Mouse (Mus musculus): Measurements from ENCODE around the gene Klhdc7b. TPM values are rescaled to one million over a fixed set of nuclear protein-coding genes. Genes with fewer than 3 reads are reported as not detected.

Klhdc7b gene
- polyA plus RNA-seq (2014; fragmentation: Illumina TruSeq; extraction: RNeasy Lipid Tissue Mini Kit (QIAGEN cat#74804); ENCODE audit: low replicate concordance) = not detected

DNA sequence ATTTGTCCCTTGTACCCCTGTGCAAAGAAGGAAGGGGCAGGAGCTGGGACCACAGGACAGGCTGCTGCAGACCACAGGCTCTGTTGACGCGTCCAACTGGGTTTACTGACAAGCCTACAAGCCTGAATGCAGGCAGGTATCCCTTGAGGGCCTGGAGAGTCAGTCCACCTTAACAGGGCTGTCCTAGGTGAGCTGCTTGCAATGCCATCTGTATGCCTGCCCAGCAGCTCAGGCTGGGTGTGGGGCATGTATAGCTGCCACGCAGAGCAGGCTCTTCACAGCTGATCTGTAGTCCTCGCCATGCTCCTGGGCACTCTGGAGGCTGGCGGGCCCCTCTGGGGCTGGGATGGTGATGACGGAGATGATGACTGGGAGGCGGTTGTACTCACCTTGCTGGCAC lies at the start of gene Klhdc7b:
TSS of gene Klhdc7b (plus strand) at position 301 of the 400 bp plus-strand sequence.

GRCm38 (mm10) chr15:89355241-89356187 lies 29.2 kb upstream of the Klhdc7b start, which contains the start of the genes Lmf2 and Ncaph2:
Lmf2 (minus strand) TSS chr15:89355659.
Ncaph2 (plus strand) TSS chr15:89355719.

DNA sequence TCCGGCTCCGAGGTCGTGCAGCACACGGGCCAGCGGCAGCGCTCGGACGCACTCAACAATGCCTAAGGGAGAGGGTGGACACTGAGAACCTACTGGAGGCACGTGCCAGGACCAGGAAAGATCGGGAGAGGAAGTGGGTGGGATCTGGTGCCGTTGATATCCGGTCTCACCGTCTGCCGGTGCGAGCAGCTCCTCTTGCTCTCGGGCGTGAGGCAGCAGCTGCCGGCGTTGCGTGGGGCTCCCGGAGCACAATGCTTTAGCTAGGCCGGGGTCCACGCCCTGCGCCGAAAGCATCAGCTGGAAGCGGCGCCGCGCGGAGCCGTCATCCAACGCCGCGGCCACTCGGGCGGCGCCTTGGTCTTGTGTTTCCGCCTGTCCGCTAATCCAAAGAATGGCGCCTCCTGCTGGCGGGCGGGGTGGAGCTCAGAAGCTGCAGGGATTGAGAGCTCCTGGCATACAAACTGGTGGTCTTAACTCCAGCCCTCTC lies 10.9 kb upstream of the Klhdc7b start, which contains the start of gene Sco2:
TSS of gene Sco2 (minus strand) at position 85 of the 487 bp plus-strand sequence.

DNA sequence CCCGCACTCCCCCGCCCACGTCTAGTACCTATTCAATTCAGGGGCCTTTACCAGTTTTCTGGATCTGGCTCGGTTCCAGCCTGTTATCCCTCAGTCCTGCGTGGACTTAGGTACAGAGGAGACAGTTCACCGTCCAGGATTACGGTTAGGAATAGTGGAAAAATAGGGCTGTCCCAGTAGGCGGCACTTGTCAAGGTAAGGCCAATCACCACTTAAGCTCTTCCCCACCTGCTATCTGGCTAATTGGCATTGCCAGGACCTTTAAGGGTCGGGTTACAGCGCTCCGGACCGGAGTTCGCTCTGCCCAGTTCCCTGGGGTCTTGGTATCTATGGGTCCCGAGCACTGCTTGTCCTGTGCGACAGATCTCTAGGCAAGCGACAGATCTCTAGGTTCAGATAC lies 7.8 kb upstream of the Klhdc7b start, which contains the start of gene Tymp:
TSS of gene Tymp (minus strand) at position 83 of the 400 bp plus-strand sequence.

DNA sequence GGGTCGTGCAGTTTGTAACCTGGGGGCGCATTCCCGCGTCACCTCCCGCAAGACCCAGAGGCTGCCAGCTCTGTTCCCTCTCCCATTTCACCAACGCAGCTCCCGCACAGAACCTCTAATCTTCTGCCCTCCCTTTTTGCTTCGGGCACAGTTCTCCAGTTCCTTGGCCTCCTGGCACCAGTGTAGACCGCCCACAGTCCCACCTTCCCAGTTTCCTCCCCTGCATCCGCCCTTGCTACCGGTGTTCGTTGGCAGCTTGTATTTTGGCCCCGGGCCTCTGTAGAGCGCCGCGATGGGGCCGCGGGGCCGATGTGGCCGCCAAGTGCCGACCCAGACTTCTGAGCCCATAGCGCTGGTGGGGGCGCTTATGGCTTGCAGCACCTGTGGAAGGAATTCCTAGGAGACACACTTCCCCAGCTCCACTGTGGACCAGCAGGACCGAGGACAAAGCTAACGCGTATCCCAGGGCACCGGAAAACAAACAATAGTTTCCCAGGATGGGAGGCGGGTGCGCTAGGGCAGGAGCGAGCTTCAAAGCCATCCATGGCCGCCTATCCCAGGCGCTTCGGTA lies 5.8 kb upstream of the Klhdc7b start, which contains the start of gene Odf3b:
TSS of gene Odf3b (minus strand) at position 452 of the 571 bp plus-strand sequence.

GRCm38 (mm10) chr15:89410118-89410517 lies 25.4 kb downstream of the Klhdc7b start, which contains the start of gene Syce3:
Syce3 (minus strand) TSS chr15:89410503.

DNA sequence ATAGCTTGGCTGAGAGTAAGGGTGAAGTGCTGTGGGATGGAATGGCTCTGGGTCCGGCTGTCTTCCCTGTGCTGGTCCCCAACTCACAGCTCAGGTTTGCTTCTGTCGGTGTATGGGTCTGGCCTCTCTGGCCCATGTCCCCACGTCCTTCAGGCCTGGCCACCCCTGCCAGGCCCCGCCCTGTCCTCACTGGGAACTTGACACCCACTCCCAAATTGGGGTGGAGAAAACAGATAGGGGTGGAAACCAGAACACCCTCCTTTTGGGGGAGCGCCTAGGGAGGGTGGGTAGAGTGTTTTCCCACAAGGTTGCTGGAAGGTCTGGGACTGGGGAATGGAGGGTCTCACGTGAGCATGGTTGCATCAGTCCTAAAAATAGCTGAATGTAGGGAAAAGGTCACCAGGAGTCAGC lies 41.0 kb downstream of the Klhdc7b start, which contains the start of gene Cpt1b:
TSS of gene Cpt1b (minus strand) at position 153 of the 411 bp plus-strand sequence.

GRCm38 (mm10) chr15:89429352-89430221 lies 44.9 kb downstream of the Klhdc7b start, which contains the start of the genes C730034F03Rik, Gm44502 and Chkb:
C730034F03Rik (plus strand) TSS chr15:89429589.
Gm44502 (minus strand) TSS chr15:89429696.
Chkb (minus strand) TSS chr15:89429908.

Other genes with a start within 250 kb of the Klhdc7b start
- 0.33 TPM for gene Mapk12, start 244.2 kb upstream of the Klhdc7b start, polyA plus RNA-seq (2014; fragmentation: Illumina TruSeq; extraction: RNeasy Lipid Tissue Mini Kit (QIAGEN cat#74804); ENCODE audit: low replicate concordance)
- 0.15 TPM for gene Mapk11, start 235.3 kb upstream of the Klhdc7b start, polyA plus RNA-seq (2014; fragmentation: Illumina TruSeq; extraction: RNeasy Lipid Tissue Mini Kit (QIAGEN cat#74804); ENCODE audit: low replicate concordance)
- gene Plxnb2, start 204.1 kb upstream of the Klhdc7b start, polyA plus RNA-seq (2014; fragmentation: Illumina TruSeq; extraction: RNeasy Lipid Tissue Mini Kit (QIAGEN cat#74804); ENCODE audit: low replicate concordance) = 3.4 TPM
- gene Dennd6b, start 188.4 kb upstream of the Klhdc7b start, polyA plus RNA-seq (2014; fragmentation: Illumina TruSeq; extraction: RNeasy Lipid Tissue Mini Kit (QIAGEN cat#74804); ENCODE audit: low replicate concordance) = 0.11 TPM
- gene Ppp6r2, start 173.4 kb upstream of the Klhdc7b start, polyA plus RNA-seq (2014; fragmentation: Illumina TruSeq; extraction: RNeasy Lipid Tissue Mini Kit (QIAGEN cat#74804); ENCODE audit: low replicate concordance) = 6.9 TPM
- gene Sbf1, start 69.6 kb upstream of the Klhdc7b start, polyA plus RNA-seq (2014; fragmentation: Illumina TruSeq; extraction: RNeasy Lipid Tissue Mini Kit (QIAGEN cat#74804); ENCODE audit: low replicate concordance) = 1.7 TPM
- gene Adm2, start 62.2 kb upstream of the Klhdc7b start, polyA plus RNA-seq (2014; fragmentation: Illumina TruSeq; extraction: RNeasy Lipid Tissue Mini Kit (QIAGEN cat#74804); ENCODE audit: low replicate concordance) = not detected
- not detected for gene Miox, start 50.5 kb upstream of the Klhdc7b start, polyA plus RNA-seq (2014; fragmentation: Illumina TruSeq; extraction: RNeasy Lipid Tissue Mini Kit (QIAGEN cat#74804); ENCODE audit: low replicate concordance)
- not detected for gene Lmf2, start 29.3 kb upstream of the Klhdc7b start, polyA plus RNA-seq (2014; fragmentation: Illumina TruSeq; extraction: RNeasy Lipid Tissue Mini Kit (QIAGEN cat#74804); ENCODE audit: low replicate concordance)
- gene Ncaph2, start 29.2 kb upstream of the Klhdc7b start, polyA plus RNA-seq (2014; fragmentation: Illumina TruSeq; extraction: RNeasy Lipid Tissue Mini Kit (QIAGEN cat#74804); ENCODE audit: low replicate concordance) = 4.1 TPM
- gene Sco2, start 11.1 kb upstream of the Klhdc7b start, polyA plus RNA-seq (2014; fragmentation: Illumina TruSeq; extraction: RNeasy Lipid Tissue Mini Kit (QIAGEN cat#74804); ENCODE audit: low replicate concordance) = 0.37 TPM
- gene Tymp, start 7.9 kb upstream of the Klhdc7b start, polyA plus RNA-seq (2014; fragmentation: Illumina TruSeq; extraction: RNeasy Lipid Tissue Mini Kit (QIAGEN cat#74804); ENCODE audit: low replicate concordance) = not detected
- gene Odf3b, start 5.6 kb upstream of the Klhdc7b start, polyA plus RNA-seq (2014; fragmentation: Illumina TruSeq; extraction: RNeasy Lipid Tissue Mini Kit (QIAGEN cat#74804); ENCODE audit: low replicate concordance) = not detected
- not detected for gene Syce3, start 25.6 kb downstream of the Klhdc7b start, polyA plus RNA-seq (2014; fragmentation: Illumina TruSeq; extraction: RNeasy Lipid Tissue Mini Kit (QIAGEN cat#74804); ENCODE audit: low replicate concordance)
- 0.52 TPM for gene Cpt1b, start 40.9 kb downstream of the Klhdc7b start, polyA plus RNA-seq (2014; fragmentation: Illumina TruSeq; extraction: RNeasy Lipid Tissue Mini Kit (QIAGEN cat#74804); ENCODE audit: low replicate concordance)
- 3.6 TPM for gene C730034F03Rik, start 44.7 kb downstream of the Klhdc7b start, polyA plus RNA-seq (2014; fragmentation: Illumina TruSeq; extraction: RNeasy Lipid Tissue Mini Kit (QIAGEN cat#74804); ENCODE audit: low replicate concordance)
- gene Gm44502, start 44.8 kb downstream of the Klhdc7b start, polyA plus RNA-seq (2014; fragmentation: Illumina TruSeq; extraction: RNeasy Lipid Tissue Mini Kit (QIAGEN cat#74804); ENCODE audit: low replicate concordance) = not detected
- 125 TPM for gene Chkb, start 45.0 kb downstream of the Klhdc7b start, polyA plus RNA-seq (2014; fragmentation: Illumina TruSeq; extraction: RNeasy Lipid Tissue Mini Kit (QIAGEN cat#74804); ENCODE audit: low replicate concordance)
- gene Mapk8ip2, start 69.0 kb downstream of the Klhdc7b start, polyA plus RNA-seq (2014; fragmentation: Illumina TruSeq; extraction: RNeasy Lipid Tissue Mini Kit (QIAGEN cat#74804); ENCODE audit: low replicate concordance) = 0.30 TPM
- 2.8 TPM for gene Arsa, start 92.5 kb downstream of the Klhdc7b start, polyA plus RNA-seq (2014; fragmentation: Illumina TruSeq; extraction: RNeasy Lipid Tissue Mini Kit (QIAGEN cat#74804); ENCODE audit: low replicate concordance)
- gene Shank3, start 114.7 kb downstream of the Klhdc7b start, polyA plus RNA-seq (2014; fragmentation: Illumina TruSeq; extraction: RNeasy Lipid Tissue Mini Kit (QIAGEN cat#74804); ENCODE audit: low replicate concordance) = 0.71 TPM
- gene Acr, start 183.4 kb downstream of the Klhdc7b start, polyA plus RNA-seq (2014; fragmentation: Illumina TruSeq; extraction: RNeasy Lipid Tissue Mini Kit (QIAGEN cat#74804); ENCODE audit: low replicate concordance) = not detected
- 1.2 TPM for gene Rabl2, start 207.0 kb downstream of the Klhdc7b start, polyA plus RNA-seq (2014; fragmentation: Illumina TruSeq; extraction: RNeasy Lipid Tissue Mini Kit (QIAGEN cat#74804); ENCODE audit: low replicate concordance)

All from small intestine, adult 10 weeks (tissue).